Mouse (Mus musculus) cerebellum, adult 9-11 months (tissue): ENCODE measurements at regions not wholly inside any gene's neighbourhood (a gene's known extent, or its start where the extent isn't known, plus 50 kb on each side); places are given as distances from the start of the nearest gene placed in this dataset.
"Not testable (repeated sequence)": the region's sequence is repeated elsewhere in the genome, so short reads cannot be mapped to it uniquely, and the experiment has no call there.

Experiments used
- DNase-seq: peaks from one replicate; pipeline ENCODE4 v3.0.0; 2022

- no peak for DNase-seq
Measured at GRCm38 (mm10) chr3:8310379-8311128, 1299.3 kb downstream of the Zfp704 start.

- no peak for DNase-seq
Measured at GRCm38 (mm10) chr3:8307296-8307695, 1302.6 kb downstream of the Zfp704 start.

- DNase-seq: peak; percentile 13
Measured at GRCm38 (mm10) chr3:8304784-8305183, 1305.1 kb downstream of the Zfp704 start.

GRCm38 (mm10) chr3:8293036-8293435, 1316.8 kb downstream of the Zfp704 start:
- no peak for DNase-seq

- no peak for DNase-seq
Measured at GRCm38 (mm10) chr3:8289558-8289957, 1320.3 kb downstream of the Zfp704 start.

- peak; percentile 11 for DNase-seq
Measured at GRCm38 (mm10) chr3:8288437-8288836, 1321.4 kb downstream of the Zfp704 start.

- DNase-seq: no peak
Measured at GRCm38 (mm10) chr3:8284655-8285428, 1325.0 kb downstream of the Zfp704 start.

GRCm38 (mm10) chr3:8282411-8282810, 1327.5 kb downstream of the Zfp704 start:
- no peak for DNase-seq

- no peak for DNase-seq
Measured at GRCm38 (mm10) chr3:8276661-8277060, 1333.2 kb downstream of the Zfp704 start.

- no peak for DNase-seq
Measured at GRCm38 (mm10) chr3:8270935-8271298, 1339.0 kb downstream of the Zfp704 start.

GRCm38 (mm10) chr3:8270009-8270934, 1339.6 kb downstream of the Zfp704 start:
- no peak for DNase-seq

GRCm38 (mm10) chr3:8265783-8266182, 1344.1 kb downstream of the Zfp704 start:
- no peak for DNase-seq

- no peak for DNase-seq
Measured at GRCm38 (mm10) chr3:8264366-8265033, 1345.4 kb downstream of the Zfp704 start.

GRCm38 (mm10) chr3:8257293-8257692, 1352.6 kb downstream of the Zfp704 start:
- DNase-seq: no peak

GRCm38 (mm10) chr3:8252311-8252710, 1357.6 kb downstream of the Zfp704 start:
- DNase-seq: no peak

GRCm38 (mm10) chr3:8248911-8249310, 1361.0 kb downstream of the Zfp704 start:
- DNase-seq: no peak

GRCm38 (mm10) chr3:8245822-8246221, 1364.1 kb downstream of the Zfp704 start:
- DNase-seq: peak; percentile 40

- DNase-seq: peak; percentile 15
Measured at GRCm38 (mm10) chr3:8245195-8245789, 1364.6 kb downstream of the Zfp704 start.

GRCm38 (mm10) chr3:8244526-8245194, 1365.2 kb downstream of the Zfp704 start:
- DNase-seq: not testable (repeated sequence)

GRCm38 (mm10) chr3:8206623-8207404, 1403.1 kb downstream of the Zfp704 start:
- DNase-seq: no peak

- DNase-seq: no peak
Measured at GRCm38 (mm10) chr3:8163030-8163429, 1446.9 kb downstream of the Zfp704 start.
